Mouse (Mus musculus) spleen, adult 18-20 months (tissue): ENCODE data around the gene Mfap3.
A peak's percentile ranks its signal among the peaks of the same experiment; 100 is the strongest.

Experiments used
- DNase-seq, 2 experiments: peaks; one replicate each; pipeline ENCODE4 v3.0.0; 2022; ENCODE audit warnings: mixed read lengths in 2 of 2

Gene Mfap3

DNA sequence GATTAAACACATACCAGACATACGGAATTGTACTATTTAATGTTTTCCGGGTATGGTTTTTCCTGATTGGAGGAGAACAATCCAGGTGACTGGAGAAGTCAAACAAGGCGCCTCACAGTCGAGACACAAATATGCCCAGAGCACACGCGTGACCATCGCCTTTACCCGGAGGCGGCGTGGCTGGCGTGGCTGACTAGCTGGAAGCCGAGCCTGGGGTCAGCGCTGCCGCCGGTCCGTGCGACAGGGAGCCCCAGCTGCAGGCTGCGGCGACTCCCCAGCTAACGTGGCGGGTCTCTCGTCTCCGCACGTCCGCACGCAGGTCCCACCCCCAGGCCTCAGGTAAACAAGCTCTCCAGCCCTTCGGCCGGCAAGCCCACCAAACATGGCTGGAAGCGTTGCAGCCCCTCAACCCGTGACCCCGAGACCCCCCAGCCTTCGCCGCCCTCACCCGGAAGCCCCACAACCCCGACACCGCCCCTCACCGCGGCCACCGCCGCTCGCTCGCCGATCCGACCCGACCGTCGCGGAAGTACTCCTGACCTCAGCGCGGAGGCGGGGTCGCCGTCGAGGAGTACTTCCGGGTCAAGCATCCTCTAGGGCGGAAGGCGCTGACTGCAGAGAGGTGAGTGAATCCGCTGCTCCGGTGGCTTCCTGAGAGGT is at the start of gene Mfap3, which contains the start of gene Fam114a2:
Gene Mfap3, plus strand, starts transcription at position 574 of the 660 bp plus-strand sequence.
Gene Fam114a2, minus strand, starts transcription at position 527 of the 660 bp plus-strand sequence.
- peak; percentile 86 to 95 for DNase-seq

DNA sequence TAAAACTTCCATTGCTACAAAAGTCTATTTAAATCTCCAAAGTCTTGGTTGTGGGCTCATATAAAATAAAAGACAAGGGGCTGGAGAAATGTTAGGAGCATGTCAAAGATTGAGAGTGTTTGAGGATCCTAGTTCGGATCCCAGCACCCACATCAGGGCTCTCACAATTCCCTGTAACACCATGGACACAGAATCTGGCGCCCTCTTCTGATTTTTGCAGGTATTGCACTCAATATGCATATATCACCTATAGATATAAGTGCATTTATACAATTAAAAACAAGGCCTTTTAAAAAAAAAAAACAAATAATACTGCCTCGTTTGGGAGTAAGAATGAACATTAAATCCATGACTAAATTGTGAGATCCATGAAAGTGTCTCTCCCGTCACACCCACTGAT is 49.8 kb upstream of the Mfap3 start:
- DNase-seq = no peak

DNA sequence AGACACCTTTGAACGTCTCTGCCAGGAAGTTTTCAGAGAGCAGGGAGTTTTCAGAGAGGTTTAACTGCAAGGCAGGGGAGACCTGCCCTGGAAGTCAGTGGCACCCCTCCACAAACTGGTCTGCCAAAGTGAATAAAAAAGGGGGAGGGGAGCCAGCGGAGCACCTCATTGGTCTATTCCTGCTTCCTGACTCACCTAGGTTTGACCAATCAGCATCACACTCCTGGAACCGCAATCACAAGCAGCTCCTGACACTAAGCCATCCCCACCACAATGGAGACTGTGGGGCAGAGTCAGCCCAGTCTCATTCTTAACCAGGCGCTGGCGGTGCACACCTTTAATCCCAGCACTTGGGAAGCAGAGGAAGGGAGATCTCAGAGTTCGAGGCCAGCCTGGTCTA is 48.4 kb upstream of the Mfap3 start:
- DNase-seq = no peak

DNA sequence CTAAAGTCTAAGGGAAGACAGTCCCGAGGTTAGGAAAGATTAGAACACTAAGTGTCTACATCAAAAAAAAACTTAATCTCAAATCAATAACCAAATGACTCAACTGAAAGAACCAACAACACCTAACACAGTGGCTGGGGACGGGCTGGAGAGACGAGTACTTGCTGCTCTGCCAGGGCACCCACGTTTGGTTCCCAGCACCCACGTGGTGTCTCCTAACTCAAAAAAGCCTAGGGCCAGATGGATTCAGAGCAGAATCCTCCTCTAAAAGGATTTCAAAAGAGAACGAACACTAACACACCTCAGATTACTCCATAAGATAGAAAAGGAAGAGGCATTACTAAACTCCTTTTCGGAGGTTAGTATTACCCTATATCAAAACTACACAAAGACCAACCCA is 47.5 kb upstream of the Mfap3 start:
- no peak for DNase-seq

DNA sequence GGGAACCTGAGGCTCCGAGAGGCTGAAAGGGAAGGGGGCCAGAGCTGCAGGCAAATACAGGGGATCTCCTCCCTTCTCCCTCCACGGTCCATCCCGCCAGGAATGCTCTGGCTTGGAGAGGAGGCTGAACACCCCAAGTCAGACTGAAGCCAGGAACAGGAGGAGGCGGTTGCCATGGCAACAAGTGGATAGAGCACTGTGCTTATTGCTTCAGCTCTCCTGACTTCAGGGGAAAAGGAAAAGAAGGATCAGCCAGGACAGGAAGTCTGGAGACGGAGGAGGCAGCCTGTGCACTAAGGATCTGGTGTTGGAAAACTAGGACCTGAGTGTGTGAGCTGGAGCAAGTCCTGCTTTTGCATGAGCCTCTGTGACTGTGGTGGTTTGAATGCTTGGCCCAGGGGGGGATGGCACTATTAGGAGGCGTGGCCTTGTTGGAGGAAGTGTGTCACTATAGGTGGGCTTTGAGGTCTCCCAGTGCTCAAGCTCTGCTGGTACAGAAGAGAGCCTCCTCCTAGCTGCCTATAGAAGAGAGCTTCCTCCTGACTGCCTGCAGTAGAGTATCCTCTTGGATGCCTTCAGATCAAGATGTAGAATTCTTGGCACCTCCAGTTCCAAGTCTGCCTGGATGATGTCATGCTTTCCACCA is 44.0 kb upstream of the Mfap3 start:
- no peak for DNase-seq

DNA sequence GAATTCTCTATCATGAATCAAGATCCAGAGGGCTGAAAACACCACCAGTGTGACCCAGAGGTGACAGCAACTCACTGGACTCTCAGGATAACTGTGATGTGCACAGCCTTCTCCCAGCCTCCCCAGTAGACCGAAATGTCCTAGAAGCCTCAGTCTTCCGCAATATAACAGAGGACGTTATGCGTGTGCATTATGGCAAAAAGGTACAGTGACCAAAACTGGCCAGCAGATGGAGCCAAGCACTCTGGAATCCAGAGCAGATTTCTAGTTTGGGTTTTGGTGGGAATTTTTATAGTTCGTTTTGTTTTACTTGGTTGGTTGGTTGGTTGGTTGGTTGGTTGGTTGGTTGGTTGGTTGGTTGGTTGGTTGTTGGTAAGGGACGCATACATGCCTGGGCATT is 43.3 kb upstream of the Mfap3 start:
- DNase-seq = peak in 1 of 2 experiments; percentile 28

DNA sequence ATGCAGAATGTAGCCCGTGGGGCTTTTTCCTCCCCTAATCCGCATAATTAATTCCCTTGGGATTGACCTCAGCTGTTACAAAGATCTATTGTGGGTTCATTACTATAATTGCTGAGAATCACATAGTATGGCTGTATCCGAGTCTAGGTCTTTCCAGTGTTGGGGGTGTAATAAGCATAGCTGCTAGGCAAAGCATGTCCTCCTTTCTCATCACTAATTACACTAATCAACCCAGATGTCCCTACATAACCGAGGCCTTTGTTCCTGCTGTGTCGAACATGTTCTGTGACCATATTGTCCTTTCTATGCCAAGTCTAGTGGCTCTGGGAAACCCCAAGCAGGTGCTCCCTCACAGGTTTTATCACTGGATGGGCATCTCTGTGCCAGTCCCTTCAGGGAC is 40.4 kb upstream of the Mfap3 start:
- no peak for DNase-seq

DNA sequence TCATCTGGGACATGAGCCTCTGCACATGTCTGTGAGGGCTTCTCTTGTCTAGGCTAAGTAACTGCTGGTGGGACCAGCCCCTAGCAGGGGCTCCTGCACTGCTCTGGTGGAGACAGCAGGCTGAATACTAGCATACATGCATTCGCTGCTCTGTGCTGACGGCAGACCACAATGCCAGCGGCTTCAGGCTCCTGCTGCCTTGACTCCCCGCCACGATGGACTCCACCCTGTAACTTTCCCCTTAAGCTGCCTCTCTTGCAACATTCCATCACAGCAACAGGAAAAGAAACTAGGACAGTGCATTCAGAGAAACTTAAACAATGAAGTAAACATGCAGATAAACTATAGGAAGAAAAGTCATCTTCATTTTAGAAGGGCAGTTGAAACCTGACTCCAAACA is 30.0 kb upstream of the Mfap3 start:
- no peak for DNase-seq

DNA sequence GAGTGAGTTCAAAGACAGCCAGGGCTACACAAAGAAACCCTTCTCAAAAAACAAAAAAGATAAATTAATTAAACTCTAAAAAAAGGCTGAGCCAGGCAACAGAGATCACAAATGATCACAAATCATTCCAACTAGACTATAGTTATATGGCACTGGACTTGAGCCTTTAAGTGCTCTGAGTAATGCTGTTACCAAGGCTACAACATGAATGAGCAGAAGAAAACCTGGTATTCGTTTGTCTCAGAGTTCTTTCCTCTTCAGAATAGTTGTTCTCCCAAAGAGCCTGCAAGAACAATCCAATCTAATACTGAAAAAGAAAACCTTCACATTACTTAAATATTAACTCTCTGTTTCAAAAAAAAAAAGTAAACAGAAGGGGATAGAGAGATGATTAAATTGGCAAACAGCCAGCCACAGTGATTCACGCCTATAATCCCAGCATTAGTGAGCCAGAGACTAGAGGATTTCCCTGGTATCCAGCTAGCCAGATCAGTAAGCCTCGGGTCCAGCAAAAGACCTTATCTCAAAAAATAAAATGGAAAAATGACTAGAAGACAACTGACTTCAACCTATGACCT is 21.9 kb upstream of the Mfap3 start:
- DNase-seq = no peak

DNA sequence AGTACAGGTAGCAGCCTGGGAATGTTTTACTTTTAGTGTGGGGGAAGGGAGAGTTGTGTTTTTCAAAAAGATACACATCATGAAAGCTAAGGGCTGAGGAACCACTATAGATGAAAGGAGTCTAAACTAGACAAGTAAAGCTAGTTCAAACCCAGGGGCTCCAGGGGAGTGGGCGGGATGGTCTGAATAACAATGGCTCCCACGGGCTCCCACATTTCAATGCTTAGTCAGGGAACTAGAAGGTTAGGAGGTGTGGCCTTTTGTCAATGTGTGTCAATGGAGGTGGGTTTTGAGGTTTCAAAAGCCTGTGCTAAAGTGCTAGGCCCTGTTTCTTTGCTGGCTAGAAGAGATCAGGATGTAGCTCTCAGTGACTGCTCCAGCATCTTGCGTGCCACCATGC is 20.8 kb upstream of the Mfap3 start:
- no peak for DNase-seq

DNA sequence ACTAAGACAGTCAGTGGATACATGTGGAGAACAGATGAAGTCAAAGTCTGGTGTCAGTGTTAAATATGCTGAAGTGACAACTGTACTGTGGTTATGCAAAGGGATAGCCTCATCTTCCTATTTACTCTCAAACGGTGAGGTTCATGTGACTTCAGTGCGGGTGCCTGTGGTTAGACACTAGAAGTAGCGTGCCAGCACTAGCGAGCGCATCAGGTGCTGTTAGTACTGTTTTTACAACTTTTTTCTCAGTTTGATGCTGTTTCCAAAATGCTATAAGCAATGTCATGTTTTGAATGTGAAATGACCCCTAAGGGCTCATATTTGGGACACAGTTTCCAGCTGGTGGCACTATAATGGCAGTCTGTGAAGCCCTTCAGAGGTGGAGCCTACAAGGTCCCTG is 20.2 kb upstream of the Mfap3 start:
- DNase-seq = no peak

DNA sequence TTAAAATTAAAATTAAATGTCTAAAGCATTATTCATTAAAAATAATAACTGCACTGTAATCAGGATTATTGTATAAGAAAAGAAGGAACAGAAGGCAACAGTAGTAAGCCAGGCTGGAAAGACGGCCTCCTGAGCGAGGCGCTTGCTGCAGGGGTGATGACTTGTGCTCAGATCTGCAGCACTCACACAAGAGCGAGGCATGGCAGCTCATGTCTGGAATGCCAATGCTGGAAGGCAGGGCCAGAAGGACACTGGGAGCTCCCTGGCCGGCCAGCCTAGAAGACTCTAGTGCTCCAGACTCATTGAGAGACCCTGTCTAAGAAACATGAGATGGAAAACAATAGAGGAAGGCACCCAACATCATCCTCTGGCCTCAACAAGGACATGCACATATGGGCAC is 15.3 kb upstream of the Mfap3 start:
- DNase-seq = no peak

DNA sequence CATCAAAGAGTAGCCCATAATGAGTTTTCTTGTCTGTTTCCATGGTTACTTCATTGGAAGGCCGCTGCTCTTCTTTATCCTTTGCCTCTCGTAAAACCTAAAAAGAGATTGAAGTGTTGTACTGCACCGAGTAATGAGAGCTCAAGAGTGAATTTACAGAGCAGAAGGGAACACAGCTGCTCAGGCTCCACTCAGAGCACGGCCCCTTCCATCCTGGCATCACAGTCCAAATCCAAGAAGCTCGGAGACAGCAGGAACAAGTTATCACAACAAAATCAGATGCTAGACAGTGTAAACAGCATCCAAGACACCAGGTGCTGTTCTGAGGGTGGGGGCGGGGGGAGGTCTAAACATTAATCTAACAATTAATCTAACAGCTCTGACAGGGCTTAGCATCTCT is 11.6 kb upstream of the Mfap3 start:
- DNase-seq = no peak

DNA sequence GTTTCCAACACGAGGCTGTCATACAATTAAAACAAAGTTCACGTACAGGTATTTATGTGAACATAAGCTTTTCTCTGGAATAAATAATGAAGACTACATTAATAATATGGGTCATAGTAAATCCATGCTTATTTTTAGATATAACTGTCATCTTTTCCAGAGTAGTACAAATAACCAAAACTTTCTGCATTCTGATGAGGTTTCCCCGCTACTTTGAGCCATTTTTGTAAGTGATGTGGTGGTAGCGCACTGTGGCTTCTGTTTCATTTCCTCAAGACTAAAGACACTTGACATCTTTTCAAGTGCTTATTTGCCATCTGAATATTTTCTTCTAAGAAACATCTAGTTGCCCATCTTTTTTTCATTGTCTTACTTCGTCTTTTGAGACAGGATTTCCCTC is 3.2 kb upstream of the Mfap3 start:
- DNase-seq = no peak

DNA sequence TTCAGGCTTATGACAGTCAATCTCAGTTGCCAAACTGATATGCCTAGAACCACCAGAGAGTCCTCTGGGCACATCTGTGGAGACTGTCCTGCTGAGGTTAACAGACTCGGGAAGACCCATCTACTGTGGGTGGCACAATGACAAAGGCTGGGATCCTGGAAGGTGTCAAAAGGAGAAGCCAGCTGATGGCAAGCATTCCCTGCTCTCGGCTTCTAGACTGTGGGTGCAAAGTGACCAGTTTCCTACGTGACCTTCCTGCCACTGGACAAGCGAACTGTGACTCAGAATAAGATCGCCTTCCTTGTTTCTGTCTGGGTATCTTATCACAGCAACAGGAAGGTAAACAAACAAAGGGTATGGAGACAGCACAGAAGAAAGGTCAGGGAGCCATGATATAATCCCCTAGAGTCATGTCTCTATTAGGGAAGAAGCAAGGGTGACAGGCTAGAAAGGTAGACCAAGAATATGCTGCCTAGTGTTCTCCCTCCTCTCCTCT is 1.5 kb upstream of the Mfap3 start:
- no peak for DNase-seq

DNA sequence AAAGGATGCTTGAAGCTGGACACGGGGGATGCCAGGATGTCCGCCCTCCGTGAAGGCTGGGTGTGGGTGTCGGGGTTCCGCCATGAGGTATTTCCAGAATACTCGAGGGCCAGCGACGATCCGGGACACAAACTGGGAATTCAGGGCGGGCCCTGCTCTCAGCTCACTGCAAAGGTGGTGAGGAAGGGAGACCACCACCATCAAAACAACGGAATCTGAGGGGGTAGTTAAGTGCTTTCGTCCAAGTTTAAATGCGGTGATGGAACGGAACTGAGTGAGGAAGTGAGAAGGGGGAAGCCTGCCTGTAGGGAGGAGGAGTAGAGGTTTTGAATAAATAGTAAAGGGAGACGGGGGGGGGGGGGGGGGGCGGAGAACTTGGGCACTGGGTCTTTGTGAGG is 286 bp downstream of the Mfap3 start:
- DNase-seq = no peak

DNA sequence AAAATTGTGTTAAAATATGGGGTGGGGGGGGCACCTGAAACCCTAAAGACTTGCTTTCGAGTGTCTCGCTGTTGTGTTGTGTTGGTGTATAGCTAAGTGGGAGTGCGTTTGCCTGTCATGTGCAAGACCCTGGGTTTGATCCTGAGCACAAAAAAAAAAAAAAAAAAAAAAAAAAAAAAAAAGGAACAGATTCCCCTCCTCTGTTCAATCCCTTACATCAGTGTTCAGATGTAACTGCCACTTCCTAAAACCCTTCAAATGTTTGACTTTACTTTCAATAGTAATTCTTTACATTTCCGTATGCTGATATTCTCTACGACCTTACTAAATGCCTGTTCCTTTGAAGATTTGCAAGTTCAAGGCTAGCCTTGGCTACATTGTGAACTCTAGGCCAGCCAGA is 840 bp downstream of the Mfap3 start:
- no peak for DNase-seq

DNA sequence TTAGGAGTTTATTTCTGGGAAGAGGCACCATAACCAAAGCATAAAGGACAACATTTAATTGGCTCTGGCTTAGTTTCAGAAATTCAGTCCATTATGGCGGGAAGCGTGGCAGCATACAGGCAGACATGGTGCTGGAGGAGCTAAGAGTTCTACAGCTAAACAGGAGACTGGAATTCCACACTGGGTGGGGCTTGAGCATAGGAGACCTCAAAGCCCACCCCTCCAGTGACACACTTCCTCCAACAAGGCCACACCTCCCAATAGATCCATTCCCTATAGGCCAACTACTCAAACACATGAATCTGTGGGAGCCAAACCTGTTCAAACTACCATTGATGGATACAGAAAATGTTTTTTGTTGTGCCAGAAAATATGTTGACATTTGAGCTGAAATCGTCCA is 2.7 kb downstream of the Mfap3 start:
- DNase-seq = no peak

DNA sequence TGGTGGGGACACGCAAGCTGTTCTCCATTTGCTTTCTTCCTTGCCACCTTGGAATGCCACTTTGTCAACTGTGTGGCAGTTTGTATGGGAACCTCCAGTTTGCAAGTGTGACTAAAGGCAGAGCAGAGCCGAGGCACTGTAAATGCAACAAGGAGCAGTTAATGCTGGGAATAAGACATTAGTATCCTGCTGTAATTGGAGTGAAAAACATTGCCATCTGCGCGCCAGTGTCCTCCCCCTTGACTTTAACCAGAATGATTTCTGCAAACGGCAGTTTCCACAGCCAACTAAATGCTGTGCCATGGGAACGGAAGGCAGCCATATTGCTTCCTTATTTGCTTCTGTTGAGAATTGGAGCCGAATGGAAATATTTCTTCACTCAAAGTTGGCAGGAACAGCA is 3.6 kb downstream of the Mfap3 start:
- no peak for DNase-seq

DNA sequence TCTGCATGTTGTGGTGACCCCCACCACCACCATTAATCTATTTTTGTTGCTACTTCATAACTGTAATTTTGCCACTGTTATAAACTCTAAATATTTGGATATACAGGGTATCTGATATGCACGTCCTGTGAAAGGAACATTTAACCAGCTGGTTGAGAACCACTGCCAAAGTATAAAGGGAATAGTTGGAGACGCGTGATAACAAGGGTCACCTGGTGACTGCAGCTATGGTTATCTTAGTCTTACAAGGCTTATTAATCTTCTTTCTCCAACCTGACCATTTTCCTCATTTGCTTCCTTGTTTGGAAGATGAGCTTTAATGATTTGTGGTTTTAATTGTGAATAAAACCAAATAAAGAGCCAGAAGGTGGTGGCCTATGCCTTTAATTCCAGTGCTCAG is 5.0 kb downstream of the Mfap3 start:
- DNase-seq = no peak

DNA sequence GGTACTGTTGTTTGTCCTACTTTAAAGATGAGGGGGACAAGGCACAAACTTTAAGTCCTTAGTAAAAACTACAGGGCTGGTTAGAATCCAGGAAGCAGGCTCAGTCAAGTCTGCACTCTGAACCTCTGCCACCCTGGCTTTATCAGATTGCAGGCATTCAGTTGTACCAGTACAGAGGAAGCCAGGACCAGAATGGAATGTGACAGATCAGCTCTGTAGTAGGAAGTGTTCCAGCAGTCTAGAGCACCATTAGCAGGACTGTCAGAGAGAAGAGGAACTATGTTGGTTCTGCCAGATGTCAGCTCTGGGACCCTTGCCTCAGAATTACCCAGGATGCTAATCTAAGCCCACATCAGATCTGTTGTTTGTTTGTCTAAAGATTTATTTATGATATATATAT is 6.1 kb downstream of the Mfap3 start:
- no peak for DNase-seq

DNA sequence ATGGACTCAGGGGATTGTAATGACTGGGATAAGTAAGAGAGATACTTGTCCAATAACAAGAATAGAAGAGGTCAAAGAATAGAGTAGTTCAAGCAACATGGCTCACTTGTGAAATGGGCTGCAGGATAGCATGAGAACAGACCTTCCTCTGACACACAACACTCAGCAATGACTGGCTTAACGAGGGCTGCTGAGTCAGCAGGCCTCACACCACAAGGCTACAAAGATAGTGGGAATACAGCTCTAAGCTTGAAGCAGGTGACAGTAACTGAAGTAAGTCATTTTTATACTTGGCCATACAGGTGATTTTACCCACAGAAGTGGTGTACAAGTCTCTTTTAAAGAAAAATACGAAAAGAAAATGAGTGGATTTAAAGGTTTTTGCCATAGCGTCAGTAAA is 7.4 kb downstream of the Mfap3 start:
- no peak for DNase-seq

DNA sequence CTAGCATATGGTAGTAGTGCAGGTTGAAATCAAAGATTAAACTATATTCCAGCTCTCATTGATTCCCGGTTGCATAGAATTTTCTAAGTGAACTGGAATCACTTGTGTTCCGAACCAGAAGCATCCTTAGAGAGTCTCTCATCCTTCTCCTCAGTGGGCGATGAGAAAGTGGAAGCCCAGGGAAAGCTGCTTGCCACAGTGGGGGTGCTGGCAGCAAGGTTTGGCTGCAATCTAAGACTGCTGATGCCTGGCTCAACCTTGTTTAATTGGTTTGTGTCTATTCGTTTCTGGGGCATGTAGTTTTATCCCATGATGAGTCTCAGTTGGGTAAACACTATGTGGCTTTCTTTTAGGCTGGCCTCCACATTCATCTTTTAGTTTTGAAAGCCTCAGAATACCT is 9.0 kb downstream of the Mfap3 start:
- DNase-seq = no peak

DNA sequence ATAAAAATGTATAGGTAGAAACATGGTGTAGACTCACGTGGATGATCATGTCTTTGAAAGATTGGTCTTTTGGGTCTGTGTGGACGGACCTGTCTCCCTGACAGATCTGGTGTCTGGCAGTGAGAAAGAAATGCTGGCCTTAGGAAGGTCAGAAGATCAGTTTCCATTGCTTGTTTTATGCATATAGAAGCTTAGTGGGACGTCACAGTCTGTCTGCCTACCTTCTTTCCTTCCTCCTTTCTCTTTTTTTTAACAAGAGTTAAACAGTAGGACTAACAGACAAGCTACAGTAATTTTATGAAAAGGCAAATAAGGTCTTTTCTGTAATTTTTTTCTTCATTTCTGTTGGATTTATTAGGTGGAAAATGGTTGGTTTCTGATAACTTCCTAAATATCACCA is 10.6 kb downstream of the Mfap3 start:
- no peak for DNase-seq
